Mouse (Mus musculus) heart, adult 9 months (tissue): ENCODE results near the gene Trim2.
A peak's percentile ranks its signal among the peaks of the same experiment; 100 is the strongest.

ENCODE experiments used
- DNase-seq, 2 experiments: peaks; one replicate each; pipeline ENCODE4 v3.0.0; 2022; ENCODE audit warnings: low spot score in 2 of 2

Gene Trim2

DNA sequence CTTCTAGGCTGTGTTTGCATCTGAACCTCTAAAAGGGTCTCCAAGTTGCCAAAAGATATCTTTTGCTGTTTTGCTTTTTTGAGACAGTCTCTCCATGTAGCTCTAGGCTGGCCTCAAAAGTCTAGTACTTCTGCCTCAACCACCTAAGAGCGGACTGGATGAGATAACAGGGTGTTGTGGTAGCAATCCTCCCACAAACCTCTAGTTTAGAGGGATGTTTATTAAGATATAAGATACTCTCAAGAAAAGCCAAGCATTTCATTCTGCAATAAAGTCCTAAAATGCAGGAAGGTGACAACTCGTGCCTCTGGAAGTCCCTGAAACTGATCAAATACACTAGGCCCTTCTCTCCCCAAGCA lies 52.2 kb downstream of the Trim2 start:
- no peak for DNase-seq

DNA sequence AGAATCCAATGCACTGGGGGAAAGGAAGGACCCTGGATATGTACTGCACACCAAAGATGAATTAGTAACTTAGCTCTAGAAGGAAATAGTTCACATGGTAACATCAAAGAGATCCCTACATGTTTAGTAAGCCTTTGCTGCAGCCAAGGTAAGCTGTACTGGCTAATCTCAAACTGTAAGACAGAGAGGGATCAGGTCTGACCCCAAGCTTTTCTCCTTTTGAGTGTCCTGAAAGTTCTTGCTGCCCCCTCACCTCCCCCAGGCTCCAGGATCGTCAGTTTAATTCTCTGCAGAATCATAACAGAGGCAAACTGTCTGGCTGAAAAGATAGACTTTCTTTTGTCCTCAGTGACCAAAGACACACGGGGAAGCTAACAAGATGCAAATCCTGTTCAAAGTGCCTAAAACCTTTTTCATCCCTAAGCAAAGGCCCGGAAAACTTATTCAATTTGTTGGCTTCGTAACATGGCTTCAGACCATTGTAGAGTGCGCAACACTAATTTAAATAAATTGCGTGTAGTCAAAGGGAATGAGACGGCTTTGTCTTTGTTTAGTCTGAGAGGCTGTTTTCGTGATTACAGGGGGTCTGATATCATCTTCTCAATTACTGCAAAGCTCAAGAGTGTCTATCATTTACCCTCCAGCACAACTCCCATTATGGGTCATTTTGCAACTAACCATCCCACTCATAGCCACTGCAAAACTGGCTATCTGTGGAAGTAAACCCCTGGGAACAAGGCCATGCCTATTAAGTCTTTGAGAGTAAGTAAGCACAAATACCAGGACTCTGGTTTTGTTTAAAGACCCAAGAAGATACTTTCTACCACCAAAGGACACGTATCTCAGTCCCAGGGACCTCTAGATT lies 52.8 kb downstream of the Trim2 start:
- no peak for DNase-seq

DNA sequence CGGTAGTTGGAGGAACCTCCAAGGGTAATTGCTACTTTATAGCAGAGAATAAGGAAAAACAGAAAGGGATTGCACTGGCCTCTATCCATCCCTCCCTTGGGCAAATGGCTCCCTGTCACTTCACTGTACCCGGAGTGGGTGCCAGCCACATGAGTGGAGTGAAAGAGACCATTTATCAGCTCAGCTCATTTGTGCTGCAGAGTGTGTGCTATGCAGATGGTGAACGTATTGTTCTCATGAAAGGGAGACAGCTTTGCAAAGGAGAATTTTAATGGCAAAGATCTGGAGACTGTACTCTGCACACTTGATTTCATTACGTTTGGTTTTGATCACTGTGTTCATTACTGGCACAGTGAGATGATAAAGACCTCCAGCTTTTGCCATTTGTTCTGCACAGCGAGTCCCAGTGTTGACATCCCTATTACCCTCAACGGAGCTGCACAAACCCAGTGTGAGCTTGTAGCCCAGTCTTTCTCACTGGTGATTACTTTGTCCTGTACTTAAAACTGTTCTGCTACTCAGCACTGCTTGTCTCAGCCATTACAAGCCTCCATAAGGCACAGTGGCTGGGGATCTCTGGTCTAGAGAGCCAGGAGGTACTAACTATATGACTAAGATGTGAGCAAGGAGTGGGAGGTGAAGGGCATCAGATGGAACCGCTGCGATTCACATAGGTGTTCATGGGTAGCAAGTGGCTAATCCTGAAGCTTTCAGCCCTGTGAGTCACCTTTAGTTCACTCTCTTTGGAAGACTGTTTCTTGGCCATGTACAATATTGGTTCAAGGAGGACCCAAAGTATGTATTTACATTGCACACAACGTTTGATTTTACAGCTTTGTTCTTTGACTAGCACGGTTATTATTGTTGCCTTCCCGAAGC lies 53.7 kb downstream of the Trim2 start:
- DNase-seq: no peak

DNA sequence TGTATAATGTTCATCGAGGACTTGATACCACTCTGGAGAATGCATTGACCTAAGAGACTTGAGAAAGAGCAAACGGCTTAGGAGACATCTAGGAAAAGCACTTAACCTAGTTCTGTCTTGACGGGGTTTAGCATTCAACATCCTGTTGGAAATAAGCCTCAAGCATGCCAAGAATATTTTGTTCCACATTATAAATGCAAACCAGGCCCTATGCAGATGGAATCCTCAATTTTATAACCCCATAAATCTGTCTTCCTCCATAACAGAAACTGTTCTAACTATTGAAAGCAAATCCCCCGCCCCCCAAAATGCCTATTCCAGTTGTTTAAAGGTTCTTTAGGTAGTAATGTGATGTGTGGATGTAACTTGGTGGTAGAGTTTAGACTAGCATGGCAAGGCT lies 55.0 kb downstream of the Trim2 start:
- no peak for DNase-seq

DNA sequence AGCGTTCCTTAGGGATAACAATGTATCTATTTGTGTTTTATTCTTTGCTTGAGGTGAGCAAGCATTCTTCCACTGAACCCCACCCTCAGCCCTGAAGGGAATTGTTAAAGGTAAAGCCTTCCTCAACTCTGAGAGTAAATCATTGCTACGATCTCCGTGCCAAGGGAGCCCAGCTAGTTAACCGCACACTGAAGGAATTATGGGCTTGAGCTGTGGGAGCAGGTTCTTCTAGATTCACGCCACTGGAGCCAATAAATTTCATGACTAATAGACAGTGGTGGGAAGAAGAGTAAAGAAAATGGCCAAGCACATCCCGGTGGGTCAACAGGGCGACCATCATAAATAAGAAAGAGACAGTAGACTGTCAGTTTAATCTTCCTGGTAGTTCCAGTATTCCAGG lies 56.4 kb downstream of the Trim2 start:
- no peak for DNase-seq

GRCm38 (mm10) chr3:84247789-84248188 lies 58.9 kb downstream of the Trim2 start:
- no peak for DNase-seq

DNA sequence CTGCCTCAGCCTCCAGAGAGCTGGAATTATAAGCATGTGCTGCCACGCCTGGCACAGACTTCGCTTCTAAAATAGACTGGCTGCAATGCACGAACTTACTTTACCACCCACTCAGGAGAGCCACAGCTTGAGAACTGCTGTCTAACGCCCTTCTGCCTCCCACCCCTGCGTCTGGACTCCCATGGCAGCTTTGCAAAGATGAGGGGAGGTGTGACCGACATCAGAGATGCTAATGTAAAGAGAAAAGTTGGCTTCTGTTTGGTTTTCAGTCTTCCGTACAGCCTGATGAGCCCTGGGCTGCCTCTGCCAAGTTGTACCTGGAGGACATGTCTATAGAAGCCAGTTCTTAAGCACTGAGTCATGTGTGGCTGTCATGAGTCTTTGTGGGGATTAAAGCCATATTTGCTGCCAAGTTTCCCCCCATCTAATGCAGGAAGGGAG lies 60.2 kb downstream of the Trim2 start:
- DNase-seq: no peak

DNA sequence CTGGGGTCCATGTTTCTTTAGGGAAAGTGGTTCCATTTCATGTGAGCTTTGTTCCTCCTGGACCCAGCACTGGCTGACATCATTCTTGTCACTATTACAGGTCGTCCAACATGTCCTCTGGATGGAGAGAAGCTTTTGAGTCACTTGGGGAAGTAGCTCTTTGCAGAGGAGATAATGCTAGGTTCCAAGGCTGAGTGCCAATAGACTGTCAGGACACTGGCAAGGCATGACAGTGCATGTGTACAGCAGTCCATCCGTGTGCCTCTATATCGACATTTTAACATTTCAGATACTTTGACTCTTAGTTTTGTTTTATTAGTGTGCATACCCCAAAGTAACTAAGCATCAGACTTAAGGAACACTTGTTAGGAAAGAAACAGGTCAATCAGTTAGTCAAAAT lies 63.6 kb downstream of the Trim2 start:
- DNase-seq: no peak

- no peak for DNase-seq
Observed at GRCm38 (mm10) chr3:84242497-84242896, 64.2 kb downstream of the Trim2 start.

DNA sequence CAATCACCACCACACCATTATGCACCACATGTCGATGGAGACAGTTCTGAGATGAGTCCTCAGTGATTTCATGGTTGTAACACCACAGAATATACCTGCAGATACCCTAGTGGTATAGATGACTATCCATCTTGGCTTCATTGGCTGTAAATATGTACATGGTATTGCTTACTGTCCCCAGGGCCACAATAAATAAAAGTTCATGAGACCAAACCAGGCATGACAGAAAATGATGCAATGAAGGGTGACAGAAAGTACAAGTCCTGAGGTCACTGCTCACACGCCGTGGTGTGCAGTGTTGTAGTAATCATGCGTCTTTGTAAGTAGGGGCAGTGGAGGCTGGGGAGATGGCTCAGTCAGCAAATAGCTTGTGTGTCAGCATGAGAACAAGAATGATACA lies 65.6 kb downstream of the Trim2 start:
- no peak for DNase-seq

- DNase-seq: peak; percentile 35 to 41
Observed at GRCm38 (mm10) chr3:84235420-84236304, 71.0 kb downstream of the Trim2 start.

DNA sequence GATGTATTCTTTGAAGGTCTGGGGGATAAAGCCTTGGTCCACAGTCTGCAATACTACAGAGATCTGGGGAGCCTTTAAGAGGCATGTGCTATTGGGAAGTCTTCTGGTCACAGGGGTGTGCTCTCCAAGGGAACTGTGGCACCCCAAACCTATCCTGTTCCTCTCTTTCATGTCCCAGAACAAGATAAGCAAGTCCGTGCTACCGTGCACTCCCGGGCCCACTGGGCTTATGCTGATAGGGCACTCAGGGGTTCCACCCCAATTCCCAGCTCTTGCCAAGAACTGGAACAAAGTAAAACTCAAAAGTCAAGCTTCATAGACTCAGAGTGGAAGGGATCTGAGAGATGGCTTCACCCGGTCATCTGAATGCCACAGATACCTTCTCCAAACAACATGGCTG lies 72.1 kb downstream of the Trim2 start:
- no peak for DNase-seq

DNA sequence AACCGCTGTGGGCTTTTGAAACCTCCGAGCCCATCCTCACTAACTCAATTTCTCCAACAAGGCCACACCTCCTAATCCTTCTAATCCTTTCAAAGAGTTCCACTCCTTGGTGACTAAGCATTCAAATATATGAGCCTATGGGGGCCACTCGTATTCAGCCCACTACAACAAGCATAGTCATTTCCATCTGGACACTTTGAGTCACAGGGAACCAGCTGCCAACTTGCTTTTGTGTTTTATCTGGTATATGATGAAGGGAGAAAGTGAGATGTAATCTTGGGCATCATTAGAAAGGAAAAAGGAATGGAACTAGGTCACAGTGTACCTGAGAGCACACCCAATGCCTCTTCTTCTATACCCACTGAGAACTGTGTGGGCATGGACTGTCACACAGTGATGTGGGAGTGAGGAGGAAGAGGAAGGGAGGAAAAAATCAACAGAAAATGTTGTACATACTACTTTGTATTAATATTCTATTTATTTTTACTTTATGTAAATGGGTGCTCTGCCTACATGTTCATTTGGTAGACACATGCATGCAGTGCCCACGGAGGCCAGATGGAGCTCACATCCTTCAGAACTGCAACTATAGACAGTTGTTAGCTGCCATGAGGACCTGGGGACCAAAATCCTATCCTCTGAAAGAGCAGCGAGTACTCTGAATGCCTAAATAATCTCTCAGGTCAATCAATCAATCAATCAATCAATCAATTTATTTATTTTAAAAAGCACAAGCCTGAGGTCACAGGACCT lies 72.8 kb downstream of the Trim2 start:
- no peak for DNase-seq

DNA sequence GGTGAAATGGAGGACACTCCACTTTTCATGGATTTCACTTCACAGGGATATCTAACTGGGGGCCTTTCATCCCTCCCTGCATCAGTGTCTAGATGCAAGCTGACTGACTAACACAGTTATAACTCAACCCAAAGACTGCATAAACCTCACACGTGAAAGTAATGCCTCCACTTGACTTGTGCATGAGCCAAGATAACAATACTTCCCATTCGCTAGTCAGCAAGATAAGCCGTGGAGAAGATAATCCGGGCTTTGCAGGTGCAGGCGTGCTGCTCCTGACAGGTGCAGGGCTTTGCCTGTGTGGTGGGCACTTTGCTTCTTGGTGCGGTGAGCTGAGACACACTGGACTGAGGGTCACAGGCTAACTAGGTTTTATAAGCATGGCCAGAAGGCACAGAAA lies 74.4 kb downstream of the Trim2 start:
- no peak for DNase-seq

GRCm38 (mm10) chr3:84230988-84231387 lies 75.7 kb downstream of the Trim2 start:
- peak; percentile 68 to 77 for DNase-seq

DNA sequence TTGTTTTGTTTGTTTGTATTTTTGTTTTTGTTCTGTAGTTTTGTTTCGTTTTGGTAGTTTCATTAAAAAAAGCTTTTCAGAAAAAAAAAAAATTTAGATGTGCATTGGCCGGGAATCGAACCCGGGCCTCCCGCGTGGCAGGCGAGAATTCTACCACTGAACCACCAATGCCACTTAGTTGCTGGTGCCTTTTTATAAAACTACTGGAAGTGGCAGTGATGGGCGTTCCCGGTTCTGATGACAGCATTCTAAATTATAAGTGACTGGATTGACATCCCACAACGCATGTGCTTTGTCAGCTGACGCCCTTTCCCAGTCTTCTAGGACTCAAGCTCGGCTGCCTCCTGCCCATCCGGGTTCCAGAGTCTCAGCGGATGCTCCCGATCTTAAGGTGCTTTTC lies 77.8 kb downstream of the Trim2 start:
- peak; percentile 46 to 58 for DNase-seq

GRCm38 (mm10) chr3:84228203-84228870 lies 78.3 kb downstream of the Trim2 start:
- DNase-seq: peak; percentile 50 to 56

- no peak for DNase-seq
Observed at GRCm38 (mm10) chr3:84227628-84228027, 79.0 kb downstream of the Trim2 start.

DNA sequence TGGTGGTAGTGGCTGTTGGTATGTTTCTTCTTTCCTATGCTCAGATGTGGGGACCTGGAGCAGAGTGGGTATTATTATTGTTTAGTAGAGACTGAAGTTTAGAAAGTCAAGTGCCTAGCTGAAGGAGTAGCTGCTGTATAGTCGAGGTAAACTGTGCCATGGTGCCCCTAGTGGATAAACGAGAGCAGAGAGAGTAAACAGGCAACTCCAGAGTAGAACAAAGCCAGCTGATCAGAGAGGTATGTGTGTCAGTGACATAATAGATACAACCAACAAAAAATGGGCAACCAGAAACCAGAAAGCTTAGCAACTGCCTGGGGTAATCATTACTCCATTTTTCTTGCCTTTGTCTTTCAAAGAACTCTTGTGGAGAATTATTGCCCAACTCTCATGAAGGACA lies 81.7 kb downstream of the Trim2 start:
- no peak for DNase-seq

GRCm38 (mm10) chr3:84220748-84221147 lies 85.9 kb downstream of the Trim2 start:
- DNase-seq: peak; percentile 50 to 64

DNA sequence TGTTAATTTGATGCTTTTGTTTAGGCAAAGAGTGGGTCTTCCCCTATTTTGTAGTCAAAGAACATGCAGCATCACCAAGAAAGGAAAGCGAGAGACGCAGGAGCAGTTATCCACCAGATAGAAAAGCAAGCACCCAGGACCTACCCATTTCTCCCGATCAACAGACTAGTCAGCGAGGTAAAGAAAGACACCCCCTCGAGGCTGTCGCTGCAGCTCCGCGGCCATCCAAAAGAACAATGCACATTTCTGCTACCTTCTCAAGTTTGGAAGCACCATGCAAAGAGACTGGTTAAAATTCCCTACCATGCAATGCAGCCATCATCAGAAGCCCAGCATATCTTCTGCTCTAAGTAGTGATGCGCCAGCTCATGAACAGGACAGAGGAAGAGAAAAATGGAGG lies 86.4 kb downstream of the Trim2 start:
- DNase-seq: no peak
